Mouse (Mus musculus): ENCODE measurements around the gene Fam98c.

GRCm38 (mm10) chr7:29170755-29171561, 14.9 kb upstream of the Fam98c start:
- peak; percentile 4 for TF ChIP-seq POLR2A (IDR thresholded peaks at IDR 0.05; ENCODE audit: insufficient read length, low read depth)
- peak; percentile 39 for TF ChIP-seq POLR2AphosphoS2 (IDR thresholded peaks at IDR 0.05; ENCODE audit: insufficient read length, low read depth)
- no peak for TF ChIP-seq TCF12 (IDR thresholded peaks at IDR 0.05; ENCODE audit: insufficient read depth, poor library complexity, severe bottlenecking)
- no peak for TF ChIP-seq MYOG (IDR thresholded peaks at IDR 0.05; ENCODE audit: control insufficient read depth in 1 of 3, insufficient read depth in 1 of 3, insufficient read length in 2 of 3, low read depth in 2 of 3)
- no peak for TF ChIP-seq TCF3 (IDR thresholded peaks at IDR 0.05; ENCODE audit: insufficient read length, low read depth)
- no peak for TF ChIP-seq E2F4 (IDR thresholded peaks at IDR 0.05; ENCODE audit: insufficient read depth)
